Mouse (Mus musculus): ENCODE results near the gene Hist2h2ac. TPM values are rescaled to one million over a fixed set of nuclear protein-coding genes. Genes with fewer than 3 reads are reported as not detected.
"Not testable (repeated sequence)": the region's sequence is repeated elsewhere in the genome, so short reads cannot be mapped to it uniquely, and the experiment has no call there.

Gene Hist2h2ac
- total and polyA plus RNA-seq, 2 experiments from 2014 or later = 1.7 to 554 TPM

GRCm38 (mm10) chr3:96222774-96223173 is 2.1 kb upstream of the Hist2h2ac start:
- WGBS = 84% methylated on average over 4 of the region's 4 CpGs
- no peaks in the 10 kb centered on the region for H3K27me3 ChIP-seq (ENCODE audit: insufficient read depth, low read length)
- no peak overlapping the region for H3K27ac ChIP-seq (ENCODE audit: low read depth, low read length)
- H3K4me2 ChIP-seq (ENCODE audit: low read depth, low read length, poor library complexity, severe bottlenecking) = peak overlapping the region; percentile 18; the same call in 1 of the 2 replicates
- peaks cover 4% of the 10 kb centered on the region; the same call in 1 of the 2 replicates for H3K4me1 ChIP-seq (ENCODE audit: insufficient read depth, low read length)
- no peak overlapping the region for H3K4me3 ChIP-seq (ENCODE audit: low read depth, low read length)
- H3K9me3 ChIP-seq (ENCODE audit: low read length) = no peaks in the 10 kb centered on the region
- ATAC-seq (ENCODE audit: low FRiP score) = no peak
- TF ChIP-seq CTCF (IDR thresholded peaks at IDR 0.05) = no peak
- no peaks in the 10 kb centered on the region for H3K36me3 ChIP-seq (ENCODE audit: insufficient read depth, low read length)
- DNase-seq (ENCODE audit: low spot score) = no peak
- no peak overlapping the region for H3K9ac ChIP-seq (replicated peaks; ENCODE audit: low read length, poor library complexity, severe bottlenecking)

- Histone ChIP-seq H3K36me3 (ENCODE audit: insufficient read depth, low read length) (no peaks in the 10 kb centered on the region), H3K4me2 (ENCODE audit: low read depth, low read length, poor library complexity, severe bottlenecking) (peak overlapping the region; percentile 64), H3K4me3 (ENCODE audit: low read depth, low read length) (peak overlapping the region; percentile 51), H3K27me3 (ENCODE audit: insufficient read depth, low read length) (no peaks in the 10 kb centered on the region), H3K4me1 (ENCODE audit: insufficient read depth, low read length) (peaks cover 4% of the 10 kb centered on the region; the same call in 1 of the 2 replicates), H3K9me3 (ENCODE audit: low read length) (no peaks in the 10 kb centered on the region), H3K27ac (ENCODE audit: low read depth, low read length) (peak overlapping the region; percentile 91; the same call in 1 of the 2 replicates), H3K9ac (replicated peaks; ENCODE audit: low read length, poor library complexity, severe bottlenecking) (no peak overlapping the region; the same call in 1 of the 2 replicates)
- WGBS = 5% methylated on average over 9 of the region's 9 CpGs
- ATAC-seq (ENCODE audit: low FRiP score) (no peak), DNase-seq (ENCODE audit: low spot score) (no peak)
- no peak for TF ChIP-seq CTCF (IDR thresholded peaks at IDR 0.05)
Measured at GRCm38 (mm10) chr3:96221640-96222038, 959 bp upstream of the Hist2h2ac start.

GRCm38 (mm10) chr3:96220131-96220764 is 432 bp downstream of the Hist2h2ac start:
- 0% methylated on average over 27 of the region's 47 CpGs for WGBS
- peak overlapping the region; percentile 51 for H3K4me3 ChIP-seq (ENCODE audit: low read depth, low read length)
- H3K27me3 ChIP-seq (ENCODE audit: insufficient read depth, low read length); H3K36me3 ChIP-seq (ENCODE audit: insufficient read depth, low read length); H3K9me3 ChIP-seq (ENCODE audit: low read length); H3K4me1 ChIP-seq (ENCODE audit: insufficient read depth, low read length): not testable (repeated sequence)
- ATAC-seq (ENCODE audit: low FRiP score) (peak; percentile 17; the same call in 1 of the 2 replicates), DNase-seq (ENCODE audit: low spot score) (peak; percentile 39)
- H3K9ac ChIP-seq (replicated peaks; ENCODE audit: low read length, poor library complexity, severe bottlenecking) = peak overlapping the region; percentile 61
- peak overlapping the region; percentile 64 for H3K4me2 ChIP-seq (ENCODE audit: low read depth, low read length, poor library complexity, severe bottlenecking)
- 0 out of 2 replicates have a peak, but pooled peaks have one; percentile 5 for TF ChIP-seq CTCF (IDR thresholded peaks at IDR 0.05)
- H3K27ac ChIP-seq (ENCODE audit: low read depth, low read length) = peak overlapping the region; percentile 91

GRCm38 (mm10) chr3:96219661-96220130 is 984 bp downstream of the Hist2h2ac start, which contains the start of the genes Bola1 and Hist2h2ab:
TSS of gene Bola1 (minus strand) at chr3:96219709.
TSS of gene Hist2h2ab (plus strand) at chr3:96219865.
- H3K4me1 ChIP-seq (ENCODE audit: insufficient read depth, low read length) = peaks cover 4% of the 10 kb centered on the region; the same call in 1 of the 2 replicates
- peak within 1 kb of the TSS; percentile 61 for H3K9ac ChIP-seq (replicated peaks; ENCODE audit: low read length, poor library complexity, severe bottlenecking)
- H3K9me3 ChIP-seq (ENCODE audit: low read length) = no peaks in the 10 kb centered on the region
- 0% methylated on average over 37 of the region's 37 CpGs for WGBS
- no peaks in the 10 kb centered on the region for H3K36me3 ChIP-seq (ENCODE audit: insufficient read depth, low read length)
- DNase-seq (ENCODE audit: low spot score) (peak; percentile 94), ATAC-seq (ENCODE audit: low FRiP score) (peak; percentile 92)
- H3K4me3 ChIP-seq (ENCODE audit: low read depth, low read length) = peak within 1 kb of the TSS; percentile 51
- peak within 1 kb of the TSS; percentile 64 for H3K4me2 ChIP-seq (ENCODE audit: low read depth, low read length, poor library complexity, severe bottlenecking)
- no peaks in the 10 kb centered on the region for H3K27me3 ChIP-seq (ENCODE audit: insufficient read depth, low read length)
- TF ChIP-seq CTCF (IDR thresholded peaks at IDR 0.05) = no peak
- H3K27ac ChIP-seq (ENCODE audit: low read depth, low read length) = peak within 1 kb of the TSS; percentile 91

- DNase-seq (ENCODE audit: low spot score) (peak; percentile 30), ATAC-seq (ENCODE audit: low FRiP score) (peak; percentile 32; the same call in 1 of the 2 replicates)
- H3K27ac ChIP-seq (ENCODE audit: low read depth, low read length) = peak overlapping the region; percentile 91
- TF ChIP-seq CTCF (IDR thresholded peaks at IDR 0.05) = peak; percentile 42
- peak overlapping the region; percentile 37 for H3K9ac ChIP-seq (replicated peaks; ENCODE audit: low read length, poor library complexity, severe bottlenecking)
- peak overlapping the region; percentile 51 for H3K4me3 ChIP-seq (ENCODE audit: low read depth, low read length)
- WGBS = 0% methylated on average over 12 of the region's 12 CpGs
- 0 out of 2 replicates have a peak, but pooled peaks cover 4% of the 10 kb centered on the region for H3K27me3 ChIP-seq (ENCODE audit: insufficient read depth, low read length)
- H3K4me2 ChIP-seq (ENCODE audit: low read depth, low read length, poor library complexity, severe bottlenecking) = peak overlapping the region; percentile 64
- H3K4me1 ChIP-seq (ENCODE audit: insufficient read depth, low read length) = peaks cover 4% of the 10 kb centered on the region; the same call in 1 of the 2 replicates
- H3K36me3 ChIP-seq (ENCODE audit: insufficient read depth, low read length) = no peaks in the 10 kb centered on the region
- H3K9me3 ChIP-seq (ENCODE audit: low read length) = no peaks in the 10 kb centered on the region
Measured at GRCm38 (mm10) chr3:96219191-96219641, 1.5 kb downstream of the Hist2h2ac start.

GRCm38 (mm10) chr3:96209242-96209641 is 11.4 kb downstream of the Hist2h2ac start:
- no peak for DNase-seq (ENCODE audit: low spot score)
- no peak for ATAC-seq (ENCODE audit: low FRiP score)
- H3K4me1 ChIP-seq (ENCODE audit: insufficient read depth, low read length) = no peaks in the 10 kb centered on the region
- H3K4me3 ChIP-seq (ENCODE audit: low read depth, low read length) = no peak overlapping the region
- no peak overlapping the region for H3K4me2 ChIP-seq (ENCODE audit: low read depth, low read length, poor library complexity, severe bottlenecking)
- H3K36me3 ChIP-seq (ENCODE audit: insufficient read depth, low read length) = no peaks in the 10 kb centered on the region
- H3K9me3 ChIP-seq (ENCODE audit: low read length) = no peaks in the 10 kb centered on the region
- TF ChIP-seq CTCF (IDR thresholded peaks at IDR 0.05) = peak; percentile 47
- no peak overlapping the region for H3K27ac ChIP-seq (ENCODE audit: low read depth, low read length)
- 17% methylated on average over 15 of the region's 15 CpGs for WGBS
- 0 out of 2 replicates have a peak, but pooled peaks cover under 1% of the 10 kb centered on the region for H3K27me3 ChIP-seq (ENCODE audit: insufficient read depth, low read length)
- no peak overlapping the region for H3K9ac ChIP-seq (replicated peaks; ENCODE audit: low read length, poor library complexity, severe bottlenecking)

Measured in midbrain, postnatal 0 days (tissue).